In genomic region chr12:104637046-104638032, GRCm38 (mm10) we compare ENCODE assay signal across 10 mouse cellular contexts.
DNase-seq lines count a peak whose midpoint lies in the region; ATAC-seq and TF ChIP-seq lines count a peak whose summit lies in the region.
"Had no signal": no experiment of that assay in that cellular context is flagged by ENCODE, and none has a peak within 500 bp of the region (broad histone marks: within the 10 kb centered on the region; RNA-seq: fewer than 3 reads in every experiment).

No protein-coding gene starts in this region.

- H3K9me3 ChIP-seq in heart, embryonic 14.5 days (ENCODE audit: control insufficient read depth, low read length): peaks cover 4% of the 10 kb centered on the region; the same call in 1 of the 2 replicates
- no peaks in the 10 kb centered on the region for H3K9me3 ChIP-seq in forebrain, embryonic 16.5 days (ENCODE audit: control insufficient read depth, low read length)
- H3K9me3 ChIP-seq in midbrain, embryonic 12.5 days: no peaks in the 10 kb centered on the region

- no peak overlapping the region for H3K27ac ChIP-seq in heart, embryonic 14.5 days (replicated peaks in 1 of 2; ENCODE audit: control insufficient read depth in 1 of 2, insufficient read depth in 1 of 2, low read depth in 2 of 2, low read length in 2 of 2)
- no peak overlapping the region for H3K27ac ChIP-seq in heart, adult 2 months
- no peak overlapping the region for H3K27ac ChIP-seq in forebrain, embryonic 16.5 days (ENCODE audit: low read length)
- H3K27ac ChIP-seq in midbrain, embryonic 12.5 days (replicated peaks): no peak overlapping the region

- intact Hi-C loops in heart, adult 2 months (cut with DNase I): no loop called here

- peaks cover 3 to 6% of the 10 kb centered on the region in 2 experiments; a peak in 3 of 4 replicates for H3K4me1 ChIP-seq in heart, embryonic 14.5 days (ENCODE audit: control insufficient read depth in 2 of 2, insufficient read depth in 2 of 2, low read length in 2 of 2)
- no peaks in the 10 kb centered on the region for H3K4me1 ChIP-seq in heart, adult 2 months (ENCODE audit: control insufficient read depth, insufficient read depth, low read length)
- H3K4me1 ChIP-seq in forebrain, embryonic 16.5 days (replicated peaks; ENCODE audit: control insufficient read depth, insufficient read depth, low read length): peaks cover 17% of the 10 kb centered on the region
- peaks cover 16% of the 10 kb centered on the region for H3K4me1 ChIP-seq in midbrain, embryonic 12.5 days

- H3K9ac ChIP-seq in heart, embryonic 14.5 days (ENCODE audit: low read length): no peak overlapping the region
- H3K9ac ChIP-seq in heart, adult 2 months (ENCODE audit: low read depth, low read length): no peak overlapping the region
- no peak overlapping the region for H3K9ac ChIP-seq in forebrain, embryonic 16.5 days (replicated peaks; ENCODE audit: low read depth, low read length)
- no peak overlapping the region for H3K9ac ChIP-seq in midbrain, embryonic 12.5 days (replicated peaks)

- TF ChIP-seq POLR2A in heart, adult 2 months (IDR thresholded peaks at IDR 0.05; ENCODE audit: insufficient read depth, low read depth, low read length): no peak

- no peaks in the 10 kb centered on the region for H3K36me3 ChIP-seq in heart, embryonic 14.5 days (ENCODE audit: control insufficient read depth, insufficient read depth, low read length)
- H3K36me3 ChIP-seq in heart, adult 2 months (ENCODE audit: control insufficient read depth, insufficient read depth, low read length): no peaks in the 10 kb centered on the region
- H3K36me3 ChIP-seq in forebrain, embryonic 16.5 days (ENCODE audit: control insufficient read depth, insufficient read depth): no peaks in the 10 kb centered on the region
- H3K36me3 ChIP-seq in midbrain, embryonic 12.5 days: no peaks in the 10 kb centered on the region

- no peak for DNase-seq in heart, adult 2 months
- peak; percentile 53 for DNase-seq in embryo, embryonic 10 days (ENCODE audit: low spot score)
- DNase-seq in frontal cortex, postnatal 25 days (ENCODE audit: low spot score in 2 of 2): no peak
- DNase-seq in layer of hippocampus, adult 8-10 months (ENCODE audit: low spot score in 2 of 2): no peak
- DNase-seq in cerebellum, postnatal 14 days: no peak
- DNase-seq: cerebellum, postnatal 10 days had no signal

- H3K4me3 ChIP-seq in heart, embryonic 14.5 days (ENCODE audit: control insufficient read depth in 1 of 2, insufficient read depth in 1 of 2, low read depth in 1 of 2, low read length in 2 of 2): peak overlapping the region; percentile 1 to 10; a peak in 1 of 4 replicates
- no peak overlapping the region for H3K4me3 ChIP-seq in heart, adult 2 months
- H3K4me3 ChIP-seq in forebrain, embryonic 16.5 days (replicated peaks; ENCODE audit: low read length): peak overlapping the region; percentile 4; the same call in 1 of the 2 replicates
- no peak overlapping the region for H3K4me3 ChIP-seq in midbrain, embryonic 12.5 days
- H3K4me3 ChIP-seq: myocyte had no signal

- 8% methylated on average over 33 of the region's 33 CpGs for WGBS in heart, embryonic 14.5 days
- 13% methylated on average over 33 of the region's 33 CpGs for WGBS in heart, adult 2 months
- 8% methylated on average over 33 of the region's 33 CpGs for WGBS in forebrain, embryonic 16.5 days
- 15% methylated on average over 33 of the region's 33 CpGs for WGBS in midbrain, embryonic 12.5 days

- peak overlapping the region; percentile 52 for H3K4me2 ChIP-seq in heart, embryonic 14.5 days (ENCODE audit: low read length)
- peak overlapping the region; percentile 38 for H3K4me2 ChIP-seq in forebrain, embryonic 16.5 days (ENCODE audit: low read length)
- H3K4me2 ChIP-seq in midbrain, embryonic 12.5 days (replicated peaks): peak overlapping the region; percentile 38

- no peak for ATAC-seq in heart, embryonic 14.5 days (ENCODE audit: insufficient number of reproducible peaks, insufficient read depth, low FRiP score, low read depth)
- peak; percentile 86 for ATAC-seq in forebrain, embryonic 16.5 days
- ATAC-seq in midbrain, embryonic 12.5 days (ENCODE audit: low FRiP score, low read depth): peak; percentile 74

- H3K27me3 ChIP-seq in heart, embryonic 14.5 days (ENCODE audit: control insufficient read depth, insufficient read depth, low read length): peaks cover 30% of the 10 kb centered on the region
- peaks cover 1% of the 10 kb centered on the region; the same call in 1 of the 2 replicates for H3K27me3 ChIP-seq in heart, adult 2 months (ENCODE audit: control insufficient read depth, insufficient read depth, low read length)
- peaks cover 12% of the 10 kb centered on the region for H3K27me3 ChIP-seq in forebrain, embryonic 16.5 days (replicated peaks; ENCODE audit: control insufficient read depth, insufficient read depth, low read length)
- H3K27me3 ChIP-seq in midbrain, embryonic 12.5 days: peaks cover 30% of the 10 kb centered on the region

- H3K79me2 ChIP-seq in heart, adult 2 months (replicated peaks; ENCODE audit: control insufficient read depth, insufficient read depth, low read length): no peaks in the 10 kb centered on the region

- TF ChIP-seq CTCF in heart, adult 2 months (IDR thresholded peaks at IDR 0.05): no peak

- TF ChIP-seq EP300 in heart, adult 2 months (IDR thresholded peaks at IDR 0.05; ENCODE audit: insufficient read depth, low read depth, low read length): no peak

Comparison
In these comparisons a context has a peak if more than half of its experiments do, and no peak if none do; other contexts are left out.
1. H3K4me3 ChIP-seq: peak in heart, embryonic 14.5 days (2 of 2) and forebrain, embryonic 16.5 days (single experiment); none in heart, adult 2 months (single experiment) and midbrain, embryonic 12.5 days (single experiment).
2. Peak in every context shown above with its lines, with median percentiles within 50 percentile points of each other: H3K4me2 ChIP-seq.